Mouse (Mus musculus): Measurements from ENCODE around the gene Osgep. TPM values are rescaled to one million over a fixed set of nuclear protein-coding genes. Genes with fewer than 3 reads are reported as not detected.

Gene Osgep
- polyA plus RNA-seq, 1 experiment from 2014 or later, result 165 TPM

Other genes starting within 250 kb of the Osgep start
- gene Olfr747, start 231.7 kb downstream of the Osgep start, polyA plus RNA-seq (2014; fragmentation: Nextera tagmentation; extraction: Ambion mirVana), result not detected in 2 replicates
- not detected in 2 replicates for gene Olfr748, start 217.5 kb downstream of the Osgep start, polyA plus RNA-seq (2014; fragmentation: Nextera tagmentation; extraction: Ambion mirVana)
- gene Olfr749, start 179.8 kb downstream of the Osgep start, polyA plus RNA-seq (2014; fragmentation: Nextera tagmentation; extraction: Ambion mirVana), result not detected in 2 replicates
- 102 and 105 TPM in 2 replicates for gene Ttc5, start 139.4 kb downstream of the Osgep start, polyA plus RNA-seq (2014; fragmentation: Nextera tagmentation; extraction: Ambion mirVana)
- not detected in 2 replicates for gene Ccnb1ip1, start 117.2 kb downstream of the Osgep start, polyA plus RNA-seq (2014; fragmentation: Nextera tagmentation; extraction: Ambion mirVana)
- 61.9 and 65.5 TPM in 2 replicates for gene Parp2, start 117.1 kb downstream of the Osgep start, polyA plus RNA-seq (2014; fragmentation: Nextera tagmentation; extraction: Ambion mirVana)
- gene Tep1, start 54.3 kb downstream of the Osgep start, polyA plus RNA-seq (2014; fragmentation: Nextera tagmentation; extraction: Ambion mirVana), result 4.9 and 5.5 TPM in 2 replicates
- 0.15 and 0.25 TPM in 2 replicates for gene Klhl33, start 27.4 kb downstream of the Osgep start, polyA plus RNA-seq (2014; fragmentation: Nextera tagmentation; extraction: Ambion mirVana)
- 401 and 413 TPM in 2 replicates for gene Apex1, start 75 bp upstream of the Osgep start, polyA plus RNA-seq (2014; fragmentation: Nextera tagmentation; extraction: Ambion mirVana)
- gene Pip4p1, start 6.0 kb upstream of the Osgep start, polyA plus RNA-seq (2014; fragmentation: Nextera tagmentation; extraction: Ambion mirVana), result 48.4 and 59.0 TPM in 2 replicates
- 73.6 and 76.3 TPM in 2 replicates for gene Pnp, start 6.2 kb upstream of the Osgep start, polyA plus RNA-seq (2014; fragmentation: Nextera tagmentation; extraction: Ambion mirVana)
- gene Gm49342, start 19.6 kb upstream of the Osgep start, polyA plus RNA-seq (2014; fragmentation: Nextera tagmentation; extraction: Ambion mirVana), result not detected in 2 replicates
- 0.55 and 0.57 TPM in 2 replicates for gene Pnp2, start 31.1 kb upstream of the Osgep start, polyA plus RNA-seq (2014; fragmentation: Nextera tagmentation; extraction: Ambion mirVana)
- not detected in 2 replicates for gene Rnase10, start 82.9 kb upstream of the Osgep start, polyA plus RNA-seq (2014; fragmentation: Nextera tagmentation; extraction: Ambion mirVana)
- not detected in 2 replicates for gene Rnase9, start 117.0 kb upstream of the Osgep start, polyA plus RNA-seq (2014; fragmentation: Nextera tagmentation; extraction: Ambion mirVana)
- gene Rnase11, start 125.3 kb upstream of the Osgep start, polyA plus RNA-seq (2014; fragmentation: Nextera tagmentation; extraction: Ambion mirVana), result not detected in 2 replicates
- not detected in 2 replicates for gene Rnase12, start 132.8 kb upstream of the Osgep start, polyA plus RNA-seq (2014; fragmentation: Nextera tagmentation; extraction: Ambion mirVana)
- gene Olfr750, start 149.5 kb upstream of the Osgep start, polyA plus RNA-seq (2014; fragmentation: Nextera tagmentation; extraction: Ambion mirVana), result not detected in 2 replicates
- 12.3 and 14.9 TPM in 2 replicates for gene Rnase4, start 166.2 kb upstream of the Osgep start, polyA plus RNA-seq (2014; fragmentation: Nextera tagmentation; extraction: Ambion mirVana)
- 1.5 and 2.4 TPM in 2 replicates for gene Ang, start 166.3 kb upstream of the Osgep start, polyA plus RNA-seq (2014; fragmentation: Nextera tagmentation; extraction: Ambion mirVana)
- gene Eddm3b, start 189.5 kb upstream of the Osgep start, polyA plus RNA-seq (2014; fragmentation: Nextera tagmentation; extraction: Ambion mirVana), result not detected in 2 replicates
- 0.12 TPM in 1 of 2 replicates, not detected in the other for gene Rnase6, start 199.0 kb upstream of the Osgep start, polyA plus RNA-seq (2014; fragmentation: Nextera tagmentation; extraction: Ambion mirVana)
- not detected in 2 replicates for gene Rnase1, start 221.9 kb upstream of the Osgep start, polyA plus RNA-seq (2014; fragmentation: Nextera tagmentation; extraction: Ambion mirVana)
- gene Rnase2b, start 237.4 kb upstream of the Osgep start, polyA plus RNA-seq (2014; fragmentation: Nextera tagmentation; extraction: Ambion mirVana), result not detected in 2 replicates

Measured in midbrain, embryonic 11.5 days (tissue).